Mouse (Mus musculus) right cerebral cortex, postnatal 36 days (tissue): Measurements from ENCODE around the gene Polq.
"Not testable (repeated sequence)": the region's sequence is repeated elsewhere in the genome, so short reads cannot be mapped to it uniquely, and the experiment has no call there.

Experiments
- DNase-seq, 2 experiments: peaks; one replicate each; pipeline ENCODE4 v3.0.0; 2022; ENCODE audit warnings: low spot score in 2 of 2, mixed read lengths in 1 of 2

Gene Polq

DNA sequence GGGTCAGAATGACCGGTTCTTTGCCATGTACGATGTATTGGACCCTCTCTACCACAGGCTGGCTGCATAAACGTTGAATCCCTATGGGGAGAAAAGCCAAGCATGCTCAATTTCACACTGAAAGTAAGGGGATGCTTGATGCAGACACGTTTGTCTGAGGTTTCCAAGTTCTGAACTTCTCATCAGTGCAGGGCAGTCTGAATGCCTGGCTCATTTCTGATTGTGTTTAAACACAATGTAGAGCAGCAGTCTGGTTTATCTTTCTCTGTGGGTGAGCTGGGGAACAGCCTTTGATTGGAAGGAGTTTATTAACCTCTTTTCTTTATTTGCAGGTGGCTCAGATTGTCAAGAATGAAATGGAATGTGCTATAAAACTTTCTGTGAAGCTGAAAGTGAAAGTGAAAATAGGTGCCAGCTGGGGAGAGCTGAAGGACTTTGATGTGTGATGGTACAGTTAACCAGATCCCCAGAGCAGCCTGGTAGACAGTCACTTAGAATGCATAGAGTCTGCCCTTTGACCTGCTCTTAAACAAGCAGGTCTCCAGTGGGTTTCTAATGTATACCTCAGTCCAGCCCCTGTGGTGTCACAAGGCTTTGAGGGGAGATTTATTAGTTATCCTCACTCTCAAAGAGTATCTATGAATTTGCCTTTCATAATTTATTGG is 82.7 kb downstream of the Polq start:
- DNase-seq, result no peak

- DNase-seq, result no peak
Measured at GRCm38 (mm10) chr16:37108763-37109162, 97.2 kb downstream of the Polq start.

- no peak for DNase-seq
Measured at GRCm38 (mm10) chr16:37109285-37109684, 97.7 kb downstream of the Polq start.

GRCm38 (mm10) chr16:37125190-37125589 is 113.6 kb downstream of the Polq start:
- DNase-seq, result not testable (repeated sequence)
